8 mouse cellular contexts compared by ENCODE assay signal in the genomic region with DNA sequence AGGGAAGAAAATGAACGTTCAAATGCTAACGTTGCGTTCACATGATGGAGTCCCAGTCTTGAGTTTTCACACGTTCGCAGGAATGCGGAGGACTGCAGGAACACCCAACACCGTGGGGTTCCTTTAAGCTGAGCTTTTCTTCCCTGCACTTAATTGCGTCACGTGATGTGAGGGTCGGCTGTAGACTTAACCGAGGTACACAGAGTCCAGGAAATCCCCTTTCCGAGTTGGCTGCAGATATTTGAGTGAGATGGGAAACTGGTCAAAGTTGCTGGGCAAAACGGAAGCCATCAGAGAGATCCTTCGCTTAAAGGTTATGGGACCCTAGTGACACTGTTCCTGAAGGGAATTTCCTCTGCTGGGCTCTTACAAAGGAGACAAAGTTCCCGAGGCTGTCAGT.
A peak's percentile ranks its signal among the peaks of the same experiment; 100 is the strongest.
DNase-seq lines count a peak whose midpoint lies in the region; ATAC-seq lines count a peak whose summit lies in the region.

No protein-coding gene starts in this region.

- no peaks in the 10 kb centered on the region for H3K36me3 ChIP-seq in hindbrain, embryonic 12.5 days
- no peaks in the 10 kb centered on the region for H3K36me3 ChIP-seq in liver, embryonic 13.5 days

- no peak overlapping the region for H3K9ac ChIP-seq in hindbrain, embryonic 12.5 days
- H3K9ac ChIP-seq in liver, embryonic 13.5 days: no peak overlapping the region

- no peak overlapping the region for H3K4me3 ChIP-seq in hindbrain, embryonic 12.5 days
- H3K4me3 ChIP-seq in liver, embryonic 13.5 days (replicated peaks): no peak overlapping the region

- 18% methylated on average over 15 of the region's 15 CpGs for WGBS in hindbrain, embryonic 12.5 days
- 8% methylated on average over 15 of the region's 15 CpGs for WGBS in liver, embryonic 13.5 days (ENCODE audit: insufficient replicate concordance)

- no peak overlapping the region for H3K27ac ChIP-seq in hindbrain, embryonic 12.5 days
- no peak overlapping the region for H3K27ac ChIP-seq in liver, embryonic 13.5 days

- peak; percentile 18 to 49 for DNase-seq in adrenal gland, adult (ENCODE audit: inconsistent age in 2 of 2, low spot score in 1 of 2)
- DNase-seq in adrenal gland, adult 2 months: no peak
- DNase-seq in embryo, embryonic 10.5 days (ENCODE audit: low spot score): peak; percentile 66
- DNase-seq in liver, embryonic 13.5 days: no peak
- DNase-seq in left cerebral cortex, postnatal 36 days (ENCODE audit: low spot score in 2 of 2): no peak
- no peak for DNase-seq in c-Kit-positive CD71-positive TER-119-positive erythroid progenitor cells, embryonic 14.5 days (ENCODE audit: low spot score)
- no peak for DNase-seq in left cerebral cortex, adult 8-10 months (ENCODE audit: low spot score in 2 of 2)

- H3K4me1 ChIP-seq in hindbrain, embryonic 12.5 days: peaks cover 2% of the 10 kb centered on the region; the same call in 1 of the 2 replicates
- H3K4me1 ChIP-seq in liver, embryonic 13.5 days (replicated peaks): 0 out of 2 replicates have a peak, but pooled peaks cover 8% of the 10 kb centered on the region

- ATAC-seq in hindbrain, embryonic 12.5 days (ENCODE audit: low FRiP score): no peak
- ATAC-seq in liver, embryonic 13.5 days (ENCODE audit: low read depth): 0 out of 2 replicates have a peak, but pooled peaks have one; percentile 20

- peak overlapping the region; percentile 32; the same call in 1 of the 2 replicates for H3K4me2 ChIP-seq in hindbrain, embryonic 12.5 days (replicated peaks)
- no peak overlapping the region; the same call in 1 of the 2 replicates for H3K4me2 ChIP-seq in liver, embryonic 13.5 days

- intact Hi-C loops in left cerebral cortex, postnatal 36 days (cut with DNase I): loop anchor here (10.0 kb wide), 2 partner anchors 499 to 639 kb away; no protein-coding TSS in a partner anchor

- no peaks in the 10 kb centered on the region for H3K27me3 ChIP-seq in hindbrain, embryonic 12.5 days
- no peaks in the 10 kb centered on the region for H3K27me3 ChIP-seq in liver, embryonic 13.5 days

- no peaks in the 10 kb centered on the region for H3K9me3 ChIP-seq in hindbrain, embryonic 12.5 days (replicated peaks)
- H3K9me3 ChIP-seq in liver, embryonic 13.5 days (replicated peaks): no peaks in the 10 kb centered on the region

Comparison
In these comparisons a context has a peak if more than half of its experiments do, and no peak if none do; other contexts are left out.
1. DNase-seq: peak in adrenal gland, adult (2 of 2) and embryo, embryonic 10.5 days (single experiment); none in adrenal gland, adult 2 months (single experiment), liver, embryonic 13.5 days (single experiment), left cerebral cortex, postnatal 36 days (0 of 2), c-Kit-positive CD71-positive TER-119-positive erythroid progenitor cells, embryonic 14.5 days (single experiment) and left cerebral cortex, adult 8-10 months (0 of 2).